Mouse (Mus musculus): ENCODE data around the gene Trpv2.

- TF ChIP-seq EP300 (IDR thresholded peaks at IDR 0.05; ENCODE audit: insufficient read depth, low read depth, low read length): peak; percentile 66; the same call in 1 of the 2 replicates
- no peak for TF ChIP-seq CTCF (IDR thresholded peaks at IDR 0.05; ENCODE audit: low read depth, low read length)
Measured at GRCm38 (mm10) chr11:62645732-62646494, 71.6 kb downstream of the Trpv2 start.
